Mouse (Mus musculus): ENCODE measurements around the gene Uchl1. TPM values are rescaled to one million over a fixed set of nuclear protein-coding genes. Genes with fewer than 3 reads are reported as not detected.

The Uchl1 gene
- total RNA-seq, 2 experiments from 2014 or later, result 1,225 to 1,317 TPM

Other genes with a start within 250 kb of the Uchl1 start
- 10 to 100 TPM; 73.7 to 74.4 TPM for gene Apbb2, start 57.3 kb upstream of the Uchl1 start, total RNA-seq (2021)
- 100 to 1,000 TPM; 114 TPM for gene Limch1, start 69.7 kb downstream of the Uchl1 start, total RNA-seq (2021)

All from left cerebral cortex, postnatal 10 days (tissue).